Mouse (Mus musculus): ENCODE measurements around the gene Pxmp4. TPM values are rescaled to one million over a fixed set of nuclear protein-coding genes. Genes with fewer than 3 reads are reported as not detected.

Pxmp4 gene
- polyA plus RNA-seq, 1 experiment from 2014 or later = 44.9 TPM

DNA sequence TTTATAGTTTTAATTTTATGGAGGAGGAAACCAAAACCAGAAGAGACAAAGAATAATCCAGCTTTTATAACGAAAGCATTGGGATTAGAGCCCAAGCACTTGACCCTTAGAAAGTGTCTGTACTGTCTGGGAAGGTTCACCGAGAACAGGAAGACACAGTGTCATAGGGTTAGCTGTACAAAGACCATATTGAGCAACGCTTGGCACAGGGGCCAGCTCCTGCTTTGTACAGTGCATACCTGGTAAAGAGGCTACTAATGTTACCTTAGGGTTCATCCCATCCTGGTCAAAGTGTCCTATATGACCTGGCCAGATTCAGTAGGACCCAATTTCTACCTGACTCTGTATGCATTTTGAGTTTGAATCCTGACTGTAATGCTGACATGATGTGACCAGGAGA, 2.2 kb downstream of the Pxmp4 start:
- Histone ChIP-seq H3K27ac (ENCODE audit: low read length) (no peak overlapping the region), H3K36me3 (ENCODE audit: control insufficient read depth, insufficient read depth) (no peaks in the 10 kb centered on the region), H3K27me3 (ENCODE audit: control insufficient read depth, insufficient read depth, low read depth, low read length) (no peaks in the 10 kb centered on the region), H3K4me3 (ENCODE audit: low read depth, low read length) (no peak overlapping the region; the same call in 1 of the 2 replicates), H3K4me2 (ENCODE audit: low read depth, low read length) (peak overlapping the region; percentile 1; the same call in 1 of the 2 replicates), H3K4me1 (ENCODE audit: control insufficient read depth, low read depth, low read length) (peaks cover 19% of the 10 kb centered on the region), H3K9me3 (replicated peaks; ENCODE audit: control insufficient read depth, low read length) (no peaks in the 10 kb centered on the region), H3K9ac (ENCODE audit: low read depth, low read length) (no peak overlapping the region)
- 48% methylated on average over 3 of the region's 3 CpGs for WGBS (ENCODE audit: insufficient replicate concordance)
- no peak for ATAC-seq (ENCODE audit: low read depth)

DNA sequence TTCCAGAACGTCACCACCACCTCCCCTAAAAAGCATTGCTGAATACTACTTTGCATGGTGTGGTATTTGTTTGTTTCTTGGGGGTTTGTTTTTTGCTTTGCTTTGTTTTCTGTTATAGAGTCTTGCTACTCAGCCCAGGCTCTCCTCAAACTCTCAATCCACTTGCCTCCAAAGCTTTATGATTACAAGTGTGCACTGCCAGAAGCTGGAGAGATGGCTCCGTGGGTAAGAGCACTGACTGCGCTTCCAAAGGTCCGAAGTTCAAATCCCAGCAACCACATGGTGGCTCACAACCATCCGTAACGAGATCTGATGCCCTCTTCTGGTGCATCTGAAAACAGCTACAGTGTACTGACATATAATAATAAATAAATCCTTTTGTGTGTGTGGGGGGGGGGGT, 2.9 kb downstream of the Pxmp4 start:
- no peak overlapping the region for H3K4me2 ChIP-seq (ENCODE audit: low read depth, low read length)
- no peaks in the 10 kb centered on the region for H3K27me3 ChIP-seq (ENCODE audit: control insufficient read depth, insufficient read depth, low read depth, low read length)
- H3K9ac ChIP-seq (ENCODE audit: low read depth, low read length) = no peak overlapping the region
- peaks cover 19% of the 10 kb centered on the region for H3K4me1 ChIP-seq (ENCODE audit: control insufficient read depth, low read depth, low read length)
- H3K4me3 ChIP-seq (ENCODE audit: low read depth, low read length) = no peak overlapping the region
- peaks cover 4% of the 10 kb centered on the region for H3K36me3 ChIP-seq (ENCODE audit: control insufficient read depth, insufficient read depth)
- 71% methylated on average over 6 of the region's 6 CpGs for WGBS (ENCODE audit: insufficient replicate concordance)
- no peaks in the 10 kb centered on the region for H3K9me3 ChIP-seq (replicated peaks; ENCODE audit: control insufficient read depth, low read length)
- ATAC-seq (ENCODE audit: low read depth) = no peak
- H3K27ac ChIP-seq (ENCODE audit: low read length) = no peak overlapping the region

- H3K27ac ChIP-seq (ENCODE audit: low read length) = no peak overlapping the region
- H3K9me3 ChIP-seq (replicated peaks; ENCODE audit: control insufficient read depth, low read length) = no peaks in the 10 kb centered on the region
- no peak overlapping the region for H3K4me2 ChIP-seq (ENCODE audit: low read depth, low read length)
- H3K36me3 ChIP-seq (ENCODE audit: control insufficient read depth, insufficient read depth) = peaks cover 20% of the 10 kb centered on the region
- H3K27me3 ChIP-seq (ENCODE audit: control insufficient read depth, insufficient read depth, low read depth, low read length) = no peaks in the 10 kb centered on the region
- H3K4me1 ChIP-seq (ENCODE audit: control insufficient read depth, low read depth, low read length) = peaks cover 3% of the 10 kb centered on the region
- ATAC-seq (ENCODE audit: low read depth) = no peak
- H3K9ac ChIP-seq (ENCODE audit: low read depth, low read length) = no peak overlapping the region
- WGBS (ENCODE audit: insufficient replicate concordance) = 78% methylated on average over 3 of the region's 3 CpGs
- no peak overlapping the region for H3K4me3 ChIP-seq (ENCODE audit: low read depth, low read length)
Measured at GRCm38 (mm10) chr2:154597399-154597798, 6.1 kb downstream of the Pxmp4 start.

DNA sequence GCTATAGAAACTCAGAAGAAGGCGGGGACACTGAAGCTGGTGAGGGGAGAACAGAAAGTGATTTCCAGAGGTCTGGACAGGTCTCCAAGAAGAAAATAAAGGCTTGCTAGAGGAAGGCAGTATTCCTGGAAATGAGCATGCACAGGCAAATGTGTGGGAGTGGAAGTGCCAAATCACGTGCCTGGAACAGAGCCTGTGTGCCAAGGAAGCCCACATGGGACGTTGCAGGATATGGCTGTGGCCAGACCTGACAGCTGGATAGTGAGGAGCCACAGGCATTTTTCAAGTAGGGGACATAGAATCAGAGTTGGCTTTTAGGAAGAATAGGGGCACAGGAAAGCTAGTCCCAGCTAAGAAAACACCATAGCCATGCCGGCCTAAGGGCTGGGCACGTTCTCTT, 7.7 kb downstream of the Pxmp4 start:
- H3K9ac ChIP-seq (ENCODE audit: low read depth, low read length) = no peak overlapping the region
- H3K9me3 ChIP-seq (replicated peaks; ENCODE audit: control insufficient read depth, low read length) = no peaks in the 10 kb centered on the region
- peaks cover 2% of the 10 kb centered on the region for H3K4me1 ChIP-seq (ENCODE audit: control insufficient read depth, low read depth, low read length)
- peaks cover 22% of the 10 kb centered on the region for H3K36me3 ChIP-seq (ENCODE audit: control insufficient read depth, insufficient read depth)
- 73% methylated on average over 5 of the region's 5 CpGs for WGBS (ENCODE audit: insufficient replicate concordance)
- no peak overlapping the region for H3K4me2 ChIP-seq (ENCODE audit: low read depth, low read length)
- ATAC-seq (ENCODE audit: low read depth) = no peak
- H3K27me3 ChIP-seq (ENCODE audit: control insufficient read depth, insufficient read depth, low read depth, low read length) = no peaks in the 10 kb centered on the region
- no peak overlapping the region for H3K27ac ChIP-seq (ENCODE audit: low read length)
- H3K4me3 ChIP-seq (ENCODE audit: low read depth, low read length) = no peak overlapping the region

GRCm38 (mm10) chr2:154593025-154593424, 10.5 kb downstream of the Pxmp4 start:
- peak; percentile 37; the same call in 1 of the 2 replicates for ATAC-seq (ENCODE audit: low read depth)
- no peaks in the 10 kb centered on the region; the same call in none of the 2 replicates for H3K4me1 ChIP-seq (ENCODE audit: control insufficient read depth, low read depth, low read length)
- peaks cover 24% of the 10 kb centered on the region for H3K36me3 ChIP-seq (ENCODE audit: control insufficient read depth, insufficient read depth)
- no peak overlapping the region for H3K4me3 ChIP-seq (ENCODE audit: low read depth, low read length)
- no peak overlapping the region for H3K4me2 ChIP-seq (ENCODE audit: low read depth, low read length)
- H3K9me3 ChIP-seq (replicated peaks; ENCODE audit: control insufficient read depth, low read length) = no peaks in the 10 kb centered on the region
- 78% methylated on average over 3 of the region's 3 CpGs for WGBS (ENCODE audit: insufficient replicate concordance)
- no peaks in the 10 kb centered on the region for H3K27me3 ChIP-seq (ENCODE audit: control insufficient read depth, insufficient read depth, low read depth, low read length)
- H3K9ac ChIP-seq (ENCODE audit: low read depth, low read length) = no peak overlapping the region
- H3K27ac ChIP-seq (ENCODE audit: low read length) = no peak overlapping the region

DNA sequence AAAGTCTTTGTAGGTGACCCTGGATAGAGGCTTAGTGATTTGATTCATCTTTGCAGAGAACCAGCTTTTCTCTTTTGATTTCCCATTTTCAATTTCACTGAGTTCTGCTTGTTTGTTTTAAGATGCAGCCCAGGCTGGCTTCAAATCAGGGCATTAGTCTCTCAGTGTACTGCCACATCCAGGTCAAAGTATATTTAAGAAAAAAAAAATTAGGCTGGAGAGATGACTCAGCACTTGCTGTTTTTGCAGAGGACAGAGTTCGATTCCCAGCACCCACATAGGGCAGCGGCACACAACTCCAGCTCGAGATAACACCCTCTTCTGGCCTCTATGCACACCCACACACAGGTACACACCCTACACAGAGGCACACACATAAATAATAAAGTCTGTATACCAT, 12.3 kb downstream of the Pxmp4 start:
- ATAC-seq (ENCODE audit: low read depth) = no peak

GRCm38 (mm10) chr2:154589051-154589450, 14.5 kb downstream of the Pxmp4 start:
- H3K4me1 ChIP-seq (ENCODE audit: control insufficient read depth, low read depth, low read length) = peaks cover 1% of the 10 kb centered on the region
- ATAC-seq (ENCODE audit: low read depth) = no peak
- H3K4me2 ChIP-seq (ENCODE audit: low read depth, low read length) = no peak overlapping the region
- H3K4me3 ChIP-seq (ENCODE audit: low read depth, low read length) = no peak overlapping the region
- no peak overlapping the region for H3K9ac ChIP-seq (ENCODE audit: low read depth, low read length)
- WGBS (ENCODE audit: insufficient replicate concordance) = 69% methylated on average over 4 of the region's 4 CpGs
- peaks cover 26% of the 10 kb centered on the region for H3K36me3 ChIP-seq (ENCODE audit: control insufficient read depth, insufficient read depth)
- no peaks in the 10 kb centered on the region for H3K27me3 ChIP-seq (ENCODE audit: control insufficient read depth, insufficient read depth, low read depth, low read length)
- no peak overlapping the region for H3K27ac ChIP-seq (ENCODE audit: low read length)
- H3K9me3 ChIP-seq (replicated peaks; ENCODE audit: control insufficient read depth, low read length) = no peaks in the 10 kb centered on the region

More for the DNA sequence above, 12.3 kb downstream of the Pxmp4 start:
- Histone ChIP-seq H3K4me2 (ENCODE audit: low read depth, low read length) (no peak overlapping the region), H3K4me1 (ENCODE audit: control insufficient read depth, low read depth, low read length) (no peaks in the 10 kb centered on the region), H3K9ac (ENCODE audit: low read depth, low read length) (no peak overlapping the region), H3K9me3 (replicated peaks; ENCODE audit: control insufficient read depth, low read length) (no peaks in the 10 kb centered on the region), H3K27me3 (ENCODE audit: control insufficient read depth, insufficient read depth, low read depth, low read length) (no peaks in the 10 kb centered on the region), H3K27ac (ENCODE audit: low read length) (no peak overlapping the region), H3K36me3 (ENCODE audit: control insufficient read depth, insufficient read depth) (peaks cover 36% of the 10 kb centered on the region), H3K4me3 (ENCODE audit: low read depth, low read length) (no peak overlapping the region)
- WGBS (ENCODE audit: insufficient replicate concordance) = 63% methylated on average over 3 of the region's 3 CpGs

GRCm38 (mm10) chr2:154586405-154586804, 17.1 kb downstream of the Pxmp4 start:
- peaks cover 16% of the 10 kb centered on the region for H3K36me3 ChIP-seq (ENCODE audit: control insufficient read depth, insufficient read depth)
- H3K4me1 ChIP-seq (ENCODE audit: control insufficient read depth, low read depth, low read length) = peaks cover 12% of the 10 kb centered on the region
- H3K4me2 ChIP-seq (ENCODE audit: low read depth, low read length) = no peak overlapping the region
- WGBS (ENCODE audit: insufficient replicate concordance) = 68% methylated on average over 5 of the region's 5 CpGs
- no peak overlapping the region for H3K4me3 ChIP-seq (ENCODE audit: low read depth, low read length)
- no peak overlapping the region for H3K27ac ChIP-seq (ENCODE audit: low read length)
- no peaks in the 10 kb centered on the region for H3K27me3 ChIP-seq (ENCODE audit: control insufficient read depth, insufficient read depth, low read depth, low read length)
- no peak for ATAC-seq (ENCODE audit: low read depth)
- no peak overlapping the region for H3K9ac ChIP-seq (ENCODE audit: low read depth, low read length)
- H3K9me3 ChIP-seq (replicated peaks; ENCODE audit: control insufficient read depth, low read length) = no peaks in the 10 kb centered on the region

- 65% methylated on average over 17 of the region's 17 CpGs for WGBS (ENCODE audit: insufficient replicate concordance)
- Histone ChIP-seq H3K4me3 (ENCODE audit: low read depth, low read length) (no peak overlapping the region), H3K4me2 (ENCODE audit: low read depth, low read length) (no peak overlapping the region), H3K27ac (ENCODE audit: low read length) (no peak overlapping the region), H3K9me3 (replicated peaks; ENCODE audit: control insufficient read depth, low read length) (no peaks in the 10 kb centered on the region), H3K27me3 (ENCODE audit: control insufficient read depth, insufficient read depth, low read depth, low read length) (no peaks in the 10 kb centered on the region), H3K36me3 (ENCODE audit: control insufficient read depth, insufficient read depth) (peaks cover 14% of the 10 kb centered on the region), H3K4me1 (ENCODE audit: control insufficient read depth, low read depth, low read length) (peaks cover 12% of the 10 kb centered on the region), H3K9ac (ENCODE audit: low read depth, low read length) (no peak overlapping the region)
- no peak for ATAC-seq (ENCODE audit: low read depth)
Measured at GRCm38 (mm10) chr2:154584931-154585601, 18.4 kb downstream of the Pxmp4 start.

Data from liver, embryonic 16.5 days (tissue).